Mouse (Mus musculus) liver, embryonic 14.5 days (tissue): ENCODE measurements around the gene Fbxl17.

Experiments
- CTCF ChIP-seq: IDR thresholded peaks from 2 replicates; pipeline ENCODE4 v1.5.1; 2016; ENCODE audit warnings: antibody characterized with exemption, low read depth, control low read depth
- EP300 ChIP-seq: IDR thresholded peaks from 2 replicates; pipeline ENCODE4 v1.6.1; 2016; ENCODE audit warnings: antibody characterized with exemption, low read depth

- TF ChIP-seq CTCF (no peak), EP300 (no peak)
These were observed 20.9 kb upstream of the Fbxl17 start for GRCm38 (mm10) chr17:63520691-63521090.
